Mouse (Mus musculus) brain, embryonic 14.5 days (tissue): Measurements from ENCODE around the gene Vps45.

Experiments
- CTCF ChIP-seq: fragments of 200-500 bp; IDR thresholded peaks from 2 replicates; pipeline ENCODE4 v1.5.1; 2012; ENCODE audit warnings: inconsistent platforms, mild to moderate bottlenecking, moderate library complexity, borderline replicate concordance; ENCODE audit not compliant: insufficient read depth, insufficient read length; ENCODE audit errors: extremely low read depth
- POLR2A ChIP-seq: fragments of 200-500 bp; IDR thresholded peaks from 2 replicates; pipeline ENCODE4 v1.6.1; 2012; ENCODE audit warnings: mild to moderate bottlenecking, inconsistent platforms, borderline replicate concordance; ENCODE audit not compliant: poor library complexity, insufficient read depth, insufficient read length, severe bottlenecking; ENCODE audit errors: extremely low read depth

- TF ChIP-seq CTCF (no peak), POLR2A (no peak)
Measured at GRCm38 (mm10) chr3:96039857-96040662, 18.2 kb downstream of the Vps45 start.
